Mouse (Mus musculus) heart, postnatal 10 days (tissue): ENCODE results near the gene Maged2. TPM values are rescaled to one million over a fixed set of nuclear protein-coding genes. Genes with fewer than 3 reads are reported as not detected.
A peak's percentile ranks its signal among the peaks of the same experiment; 100 is the strongest.
"Not testable (repeated sequence)": the region's sequence is repeated elsewhere in the genome, so short reads cannot be mapped to it uniquely, and the experiment has no call there.

Experiments used
- DNase-seq, 2 experiments: peaks; one replicate each; pipeline ENCODE4 v3.0.0; 2021
- intact Hi-C: fragments of 180-260 bp; cut with DNase I; formaldehyde crosslinking; loops from one replicate; pipeline ENCODE4 v1.15.1; 2025
- total RNA-seq, 2 experiments: library from RNA; stranded (reverse); gene quantifications; 2 replicates each; pipeline ENCODE4 v1.2.3; 2021

Maged2 gene
- total RNA-seq: 100 to 1,000 TPM; 135 to 152 TPM

GRCm38 (mm10) chrX:150814139-150814469, at the start of gene Maged2:
TSS of gene Maged2 (minus strand) at chrX:150814345.
- intact Hi-C loops: loop anchor here (2.0 to 5.0 kb wide), 2 partner anchors 143 to 303 kb away; no protein-coding TSS in a partner anchor

GRCm38 (mm10) chrX:150848230-150848629, 34.1 kb upstream of the Maged2 start:
- no peak for DNase-seq

More at GRCm38 (mm10) chrX:150814139-150814469, at the start of gene Maged2:
- peak in 1 of 2 experiments; percentile 24 for DNase-seq

GRCm38 (mm10) chrX:150845480-150846205, 31.5 kb upstream of the Maged2 start:
- DNase-seq: peak in 1 of 2 experiments; percentile 33
- intact Hi-C loops: not testable (repeated sequence)

More at GRCm38 (mm10) chrX:150848230-150848629, 34.1 kb upstream of the Maged2 start:
- intact Hi-C loops: no loop called here

GRCm38 (mm10) chrX:150843257-150843656, 29.1 kb upstream of the Maged2 start:
- intact Hi-C loops, DNase-seq: not testable (repeated sequence)

- peak; percentile 25 to 31 for DNase-seq
These were observed 16.2 kb upstream of the Maged2 start for GRCm38 (mm10) chrX:150830297-150830696.

GRCm38 (mm10) chrX:150817278-150817677, 3.1 kb upstream of the Maged2 start:
- DNase-seq: no peak
- intact Hi-C loops: no loop called here

More at GRCm38 (mm10) chrX:150830297-150830696, 16.2 kb upstream of the Maged2 start:
- intact Hi-C loops: no loop called here

GRCm38 (mm10) chrX:150815601-150816000, 1.5 kb upstream of the Maged2 start:
- intact Hi-C loops: loop anchor here (2.0 kb wide), 1 partner anchor 301 kb away; no protein-coding TSS in a partner anchor
- DNase-seq: peak in 1 of 2 experiments; percentile 15

- peak; percentile 49 to 64 for DNase-seq
- intact Hi-C loops: loop anchor here (2.0 to 5.0 kb wide), 2 partner anchors 144 to 303 kb away; no protein-coding TSS in a partner anchor
These were observed 544 bp downstream of the Maged2 start for GRCm38 (mm10) chrX:150813464-150814138.

- DNase-seq: peak; percentile 89 to 90
- intact Hi-C loops: loop anchor here (5.0 kb wide), 1 partner anchor 144 kb away; no protein-coding TSS in a partner anchor
These were observed 1.3 kb downstream of the Maged2 start for GRCm38 (mm10) chrX:150812787-150813298.

- DNase-seq, intact Hi-C loops: not testable (repeated sequence)
These were observed 13.2 kb downstream of the Maged2 start for GRCm38 (mm10) chrX:150800987-150801386.

- intact Hi-C loops, DNase-seq: not testable (repeated sequence)
These were observed 15.5 kb downstream of the Maged2 start for GRCm38 (mm10) chrX:150798493-150799177.

Other genes starting within 250 kb of the Maged2 start
- 1 to 10 TPM; 2.5 to 2.7 TPM for gene Pfkfb1, start 226.1 kb downstream of the Maged2 start, total RNA-seq
- gene Apex2, start 224.5 kb downstream of the Maged2 start, total RNA-seq: 1 to 10 TPM; 5.0 to 6.9 TPM
- gene Tro, start 156.8 kb downstream of the Maged2 start, total RNA-seq: 1 to 10 TPM; 6.0 to 6.6 TPM
- 10 to 100 TPM; 34.1 to 35.5 TPM for gene Gnl3l, start 203.0 kb upstream of the Maged2 start, total RNA-seq
- 10 to 100 TPM; 16.1 to 20.1 TPM for gene Fgd1, start 231.8 kb upstream of the Maged2 start, total RNA-seq